Mouse (Mus musculus): ENCODE measurements around the gene Traf5. TPM values are rescaled to one million over a fixed set of nuclear protein-coding genes. Genes with fewer than 3 reads are reported as not detected.

The Traf5 gene
- polyA plus RNA-seq (2021; fragmentation: Nextera tagmentation), result 4.5 and 4.6 TPM in 2 replicates
- long read RNA-seq, experiment 1, partial matches to known transcripts, result 2 of 29 reads
- long read RNA-seq, experiment 1, other reads (novel, unspliced or antisense), result 27 of 29 reads
- long read RNA-seq, experiment 2, partial matches to known transcripts, result 0 of 2 reads
- long read RNA-seq, experiment 2, other reads (novel, unspliced or antisense), result 2 of 2 reads

DNA sequence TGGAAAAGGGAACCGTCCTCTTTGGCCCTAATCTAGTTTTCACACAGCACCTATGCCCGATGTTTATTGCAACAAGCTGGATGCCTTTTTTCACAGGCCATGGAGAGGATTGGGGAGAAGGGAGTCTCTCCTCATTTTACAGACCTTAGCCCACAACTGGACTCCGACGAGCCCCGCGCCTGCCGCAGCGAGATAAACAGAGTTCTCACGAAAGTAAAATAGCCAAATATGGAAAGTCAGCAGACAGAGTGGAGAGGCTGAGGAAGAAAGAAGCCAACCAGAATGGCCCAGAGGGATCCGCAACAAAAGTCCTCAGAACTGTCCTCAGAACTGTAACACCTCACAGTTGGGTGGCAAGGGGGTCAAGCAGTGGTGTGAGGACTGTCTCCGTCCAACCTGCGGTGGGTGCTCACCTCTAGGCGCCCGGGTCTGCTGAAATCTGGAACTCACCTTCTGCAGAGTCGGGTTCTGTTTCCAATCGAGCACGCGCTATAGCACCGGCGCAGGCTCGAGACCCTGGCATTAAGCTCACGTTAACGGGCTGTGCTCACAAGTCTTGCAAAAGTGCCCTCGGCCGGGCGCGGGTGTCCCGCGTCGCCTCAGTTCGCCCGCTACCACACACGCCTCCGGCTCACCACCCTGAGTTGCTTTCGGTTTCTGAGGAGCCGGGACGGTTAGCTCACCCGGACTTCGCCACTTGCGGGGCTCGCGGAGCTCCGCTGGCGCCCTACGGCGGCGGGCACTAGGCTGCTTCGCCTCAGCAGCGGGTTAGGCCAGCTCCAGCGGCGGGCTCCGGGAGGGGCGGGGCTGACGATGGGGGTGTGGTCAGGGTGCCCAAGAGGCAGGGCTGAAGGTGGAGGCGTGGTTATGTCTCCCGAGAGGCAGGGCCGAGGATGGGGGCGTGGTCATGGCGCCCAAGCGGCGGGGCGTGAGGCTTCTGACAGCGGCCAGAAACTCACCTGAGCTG is at the start of gene Traf5:
TSS of gene Traf5 (minus strand) at position 754 of the 967 bp plus-strand sequence.

DNA sequence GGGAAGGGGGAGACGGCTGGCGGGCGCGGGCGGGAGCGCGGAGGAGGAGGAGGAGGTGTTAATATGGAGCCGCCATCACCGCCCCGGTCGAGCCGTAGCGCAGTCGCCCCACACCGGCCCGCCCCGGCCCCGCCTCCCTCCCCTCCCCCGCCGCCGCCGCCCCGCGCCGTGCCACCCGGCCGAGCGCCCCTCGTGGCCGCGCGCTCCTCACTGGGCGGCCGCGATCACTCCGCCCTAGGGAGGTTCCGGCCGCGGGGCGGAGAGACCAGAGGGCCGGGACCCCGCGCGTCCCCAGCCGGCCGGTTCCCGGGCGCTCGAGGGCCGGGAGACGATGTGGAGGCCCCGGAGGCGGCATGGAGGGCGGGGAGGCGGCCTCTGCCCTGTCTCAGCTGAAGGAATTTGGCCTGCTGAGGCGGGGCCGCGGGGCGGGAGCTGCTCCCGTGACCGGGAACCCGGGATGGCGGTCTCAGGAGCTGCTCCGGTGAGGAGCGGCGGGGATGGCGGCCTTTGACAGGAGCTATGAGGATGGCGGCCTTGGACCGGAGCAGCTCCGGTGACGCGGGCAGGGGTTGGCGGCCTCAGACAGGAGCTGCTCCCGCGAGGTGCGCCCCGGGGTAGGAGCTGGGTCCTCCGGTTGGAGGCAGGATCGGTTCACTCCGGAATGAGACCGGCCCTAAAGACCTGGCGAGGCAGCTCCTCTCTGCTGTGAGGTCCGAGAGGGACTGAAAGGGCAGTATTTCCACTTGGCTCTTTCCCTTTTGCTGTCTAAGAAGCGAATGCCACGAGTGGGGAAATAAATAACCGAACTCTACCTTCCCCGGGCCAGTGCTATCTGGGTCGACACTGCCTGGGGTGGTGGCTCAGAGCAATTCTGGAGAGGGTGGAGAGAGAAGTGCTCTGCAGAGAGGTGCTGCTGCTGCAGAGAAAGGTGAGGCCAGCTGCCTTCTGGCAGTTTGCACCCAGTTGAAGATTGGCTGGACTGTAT is 45.9 kb upstream of the Traf5 start, which contains the start of gene Rcor3:
TSS of gene Rcor3 (minus strand) at position 137 of the 985 bp plus-strand sequence.

DNA sequence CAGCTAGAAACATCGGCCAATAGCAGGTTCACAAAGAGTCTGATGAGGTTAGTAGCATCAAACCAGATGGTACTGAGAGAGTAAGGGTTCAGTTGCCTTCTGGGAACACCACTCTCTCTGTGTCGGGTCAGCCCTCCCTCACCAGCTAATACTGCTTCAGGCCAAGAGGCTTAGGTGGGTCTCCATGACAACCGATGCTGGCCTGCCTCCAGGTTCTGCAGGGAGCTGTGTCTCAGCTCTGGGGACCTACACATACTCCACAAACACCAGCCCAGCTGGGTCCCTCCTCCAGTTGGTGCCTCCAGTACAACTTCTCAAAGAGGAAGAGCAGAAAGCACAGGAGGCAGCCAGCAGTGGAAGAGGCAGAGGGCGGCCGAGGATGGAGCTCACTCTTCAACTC is 115.2 kb downstream of the Traf5 start, which contains the start of gene Rd3:
TSS of gene Rd3 (plus strand) at position 184 of the 400 bp plus-strand sequence.

Other genes with a start within 250 kb of the Traf5 start
- 2.2 and 3.1 TPM in 2 replicates for gene Slc30a1, start 185.8 kb downstream of the Traf5 start, polyA plus RNA-seq (2021; fragmentation: Nextera tagmentation)
- 0.23 and 0.36 TPM in 2 replicates for gene Rd3, start 115.2 kb downstream of the Traf5 start, polyA plus RNA-seq (2021; fragmentation: Nextera tagmentation)
- 10.8 and 11.4 TPM in 2 replicates for gene Rcor3, start 45.5 kb upstream of the Traf5 start, polyA plus RNA-seq (2021; fragmentation: Nextera tagmentation)
- gene Kcnh1, start 98.2 kb upstream of the Traf5 start, polyA plus RNA-seq (2021; fragmentation: Nextera tagmentation), result 10.2 and 13.0 TPM in 2 replicates

Data from left cerebral cortex, adult 6 months (tissue).